Mouse (Mus musculus) activated CD4-positive, CD25-positive, alpha-beta regulatory T cell, adult 4 months (primary cell): Measurements from ENCODE around the gene Crb2. TPM values are rescaled to one million over a fixed set of nuclear protein-coding genes. Genes with fewer than 3 reads are reported as not detected.
A peak's percentile ranks its signal among the peaks of the same experiment; 100 is the strongest.

Experiments
- ATAC-seq: one replicate; pipeline ENCODE4 v1.8.0; 2017
- polyA plus RNA-seq, 2 experiments: library from polyadenylated mRNA; unstranded; fragments of 100-300 nt; shearing (Covaris generic); gene quantifications; one replicate each; pipeline ENCODE4 v1.2.1; 2017

The Crb2 gene
- polyA plus RNA-seq, 2 experiments from 2014 or later, result 0.07 TPM; not detected in 1

DNA sequence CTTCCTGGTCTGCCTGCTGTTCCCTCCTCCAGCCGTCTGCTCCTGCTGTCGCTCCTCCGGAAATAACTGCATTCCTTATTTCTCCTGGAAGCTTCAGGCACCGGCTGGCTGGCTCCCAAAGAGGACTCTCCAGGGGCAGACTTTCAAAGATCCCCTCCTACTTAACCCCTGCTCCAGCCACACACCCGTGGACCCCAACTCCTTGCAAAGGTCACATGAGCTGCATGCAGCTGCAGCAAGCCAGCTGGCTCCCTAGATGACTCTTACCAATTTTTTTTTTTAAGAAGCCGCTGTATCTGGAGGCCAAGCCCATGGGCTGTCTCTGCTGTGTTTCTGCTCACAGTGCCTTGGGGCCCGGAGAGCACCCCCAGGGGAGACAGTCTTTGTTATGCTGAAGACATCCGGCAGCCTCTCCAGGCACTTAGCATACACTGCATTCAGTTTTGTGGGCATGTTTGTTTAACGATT, 8.9 kb upstream of the Crb2 start:
- ATAC-seq, result no peak

DNA sequence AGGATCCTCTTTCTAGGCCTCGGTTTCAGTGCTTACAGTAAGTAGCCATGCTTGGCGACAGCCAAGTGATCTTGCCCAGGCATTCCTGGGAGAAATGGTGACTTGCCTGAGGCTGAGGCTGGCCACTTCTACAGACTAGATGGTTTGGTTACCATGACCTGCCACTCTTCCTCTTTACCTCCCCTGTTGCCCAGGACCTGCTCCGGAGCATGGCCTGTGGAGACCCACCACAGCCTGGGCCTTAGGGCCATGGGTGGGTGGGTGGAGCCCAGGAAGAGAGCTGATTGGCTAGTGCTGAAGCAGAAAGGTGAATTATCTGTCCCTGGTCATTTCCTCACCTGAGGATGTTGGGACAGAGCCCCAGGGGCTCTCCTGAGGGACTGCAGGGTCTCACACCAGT, 8.3 kb upstream of the Crb2 start:
- no peak for ATAC-seq

DNA sequence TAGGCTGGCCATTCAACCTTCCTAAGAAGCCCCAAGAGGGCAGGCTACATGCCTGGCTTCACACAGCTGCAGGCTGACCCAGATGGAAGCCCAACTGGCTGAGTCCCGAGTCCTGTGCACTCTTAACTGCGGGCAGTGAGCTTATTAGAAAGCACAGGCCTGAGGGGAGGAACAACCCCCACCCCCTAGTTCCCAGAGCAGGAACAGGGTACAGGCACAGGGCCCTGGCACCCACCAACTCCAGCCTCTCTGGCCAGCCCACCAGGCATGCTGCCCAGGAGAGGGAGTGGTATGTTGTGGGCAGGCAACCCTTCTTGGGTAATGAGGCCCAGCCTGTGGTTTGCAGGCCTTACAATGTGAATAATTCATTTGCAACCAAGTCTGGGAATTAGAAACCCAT, 7.1 kb upstream of the Crb2 start:
- ATAC-seq, result no peak

DNA sequence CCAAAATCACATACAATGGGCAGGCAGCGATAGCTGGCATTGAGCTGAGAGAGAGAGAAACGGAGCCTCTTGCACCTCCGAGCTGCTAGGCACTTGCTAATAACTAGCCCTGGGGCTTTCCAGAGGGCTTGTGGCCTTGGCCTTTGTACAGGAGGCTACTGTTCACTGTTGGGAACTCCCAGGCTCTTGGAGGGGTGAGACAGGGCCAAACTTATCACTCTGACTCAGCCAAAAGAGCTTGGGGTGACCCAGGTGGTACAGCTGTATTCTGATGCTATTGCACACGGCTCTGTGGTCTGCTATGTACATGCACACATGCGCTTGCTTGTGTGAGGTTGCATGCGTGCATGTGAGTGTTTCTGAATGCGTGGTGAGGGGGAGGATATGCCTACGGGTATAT, 6.3 kb upstream of the Crb2 start:
- no peak for ATAC-seq

DNA sequence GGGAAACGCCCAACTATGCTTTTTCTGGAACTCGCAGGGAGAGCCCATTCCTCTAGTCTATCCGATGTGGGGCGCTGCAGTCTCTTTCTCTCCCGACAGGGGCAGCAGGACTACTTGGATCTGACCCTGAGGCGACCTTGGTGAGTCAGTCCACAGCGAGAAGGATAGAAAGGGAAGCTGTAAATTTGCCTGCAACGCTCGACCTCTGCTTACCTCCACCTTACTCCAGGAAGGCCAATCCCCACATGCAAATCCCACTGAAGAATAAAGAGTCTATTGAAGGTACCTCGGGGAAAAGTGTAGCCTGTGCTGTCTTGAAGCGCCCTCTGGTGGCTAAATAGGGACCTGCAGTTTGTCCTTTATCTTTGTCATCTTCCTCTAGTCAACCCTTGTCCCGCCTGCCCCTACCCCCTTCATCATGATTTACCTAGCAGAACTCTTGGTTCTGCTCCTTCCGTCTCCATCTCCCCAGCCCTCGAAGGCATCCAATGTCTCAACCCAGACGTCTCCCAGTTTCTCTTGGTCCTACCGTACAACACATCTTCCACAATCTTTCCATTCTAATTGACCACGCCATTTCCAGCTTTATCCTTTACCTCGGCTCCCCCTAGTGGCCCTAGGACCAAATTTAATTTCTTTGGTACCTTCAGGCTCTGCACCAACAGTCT, 4.3 kb upstream of the Crb2 start:
- ATAC-seq, result peak; percentile 83

DNA sequence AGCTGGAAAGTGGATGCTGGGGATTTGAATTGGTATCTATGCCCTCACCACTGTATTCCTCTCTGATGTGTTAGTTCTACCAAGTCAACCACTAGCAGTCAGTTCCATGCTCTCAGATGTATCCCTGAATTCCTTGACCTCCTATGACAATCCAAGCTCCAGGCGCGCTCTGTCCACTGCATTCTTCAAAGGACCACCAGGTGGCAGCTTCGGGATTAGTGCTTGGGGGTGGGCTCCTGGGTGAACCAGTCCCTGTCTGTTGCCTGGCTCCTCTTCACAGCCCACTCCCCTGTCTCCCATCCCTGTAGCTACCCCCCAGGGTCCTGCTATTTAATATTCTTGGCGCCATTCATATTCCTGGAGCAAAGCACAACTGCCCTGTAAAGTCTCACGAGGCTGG, 1.5 kb upstream of the Crb2 start:
- no peak for ATAC-seq

DNA sequence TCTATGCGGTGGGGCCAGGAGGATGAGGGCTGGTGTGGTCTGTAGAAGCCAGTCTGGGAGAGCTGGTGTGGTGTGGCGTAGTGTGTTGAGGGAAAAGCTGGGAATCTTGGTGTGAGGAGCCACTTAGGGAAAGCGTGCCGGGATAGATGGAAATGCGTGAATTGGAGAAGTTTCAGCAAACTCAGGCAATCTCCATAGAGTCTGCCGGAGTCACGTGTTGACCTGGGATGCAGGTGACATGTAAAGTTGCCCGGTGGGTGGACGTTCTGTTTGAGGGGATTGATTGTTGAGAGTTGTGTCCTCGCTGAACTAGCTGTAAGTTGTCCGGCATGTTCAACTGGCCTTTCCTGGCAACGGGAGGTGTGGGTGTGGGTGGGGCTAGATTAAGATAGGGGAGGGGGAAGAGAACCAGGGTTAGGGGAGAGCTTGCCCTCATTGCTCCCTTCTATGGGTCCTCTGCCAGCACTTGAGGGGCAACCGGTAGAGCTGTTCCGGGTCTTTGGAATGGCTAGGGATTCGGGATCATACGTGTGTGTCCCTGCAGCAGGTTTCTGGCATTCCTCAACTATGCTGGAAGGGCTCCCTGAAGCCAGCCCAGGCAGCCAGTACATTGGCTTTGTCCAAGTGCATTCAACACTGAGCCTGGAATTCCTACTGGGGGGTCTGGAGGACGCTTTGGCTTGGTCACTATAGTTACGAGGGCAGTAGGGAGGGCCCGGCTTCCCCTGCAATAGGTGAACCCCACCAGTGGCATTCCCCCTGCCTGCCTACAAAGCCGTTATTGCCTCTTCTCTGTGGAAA, 762 bp downstream of the Crb2 start:
- ATAC-seq, result no peak

DNA sequence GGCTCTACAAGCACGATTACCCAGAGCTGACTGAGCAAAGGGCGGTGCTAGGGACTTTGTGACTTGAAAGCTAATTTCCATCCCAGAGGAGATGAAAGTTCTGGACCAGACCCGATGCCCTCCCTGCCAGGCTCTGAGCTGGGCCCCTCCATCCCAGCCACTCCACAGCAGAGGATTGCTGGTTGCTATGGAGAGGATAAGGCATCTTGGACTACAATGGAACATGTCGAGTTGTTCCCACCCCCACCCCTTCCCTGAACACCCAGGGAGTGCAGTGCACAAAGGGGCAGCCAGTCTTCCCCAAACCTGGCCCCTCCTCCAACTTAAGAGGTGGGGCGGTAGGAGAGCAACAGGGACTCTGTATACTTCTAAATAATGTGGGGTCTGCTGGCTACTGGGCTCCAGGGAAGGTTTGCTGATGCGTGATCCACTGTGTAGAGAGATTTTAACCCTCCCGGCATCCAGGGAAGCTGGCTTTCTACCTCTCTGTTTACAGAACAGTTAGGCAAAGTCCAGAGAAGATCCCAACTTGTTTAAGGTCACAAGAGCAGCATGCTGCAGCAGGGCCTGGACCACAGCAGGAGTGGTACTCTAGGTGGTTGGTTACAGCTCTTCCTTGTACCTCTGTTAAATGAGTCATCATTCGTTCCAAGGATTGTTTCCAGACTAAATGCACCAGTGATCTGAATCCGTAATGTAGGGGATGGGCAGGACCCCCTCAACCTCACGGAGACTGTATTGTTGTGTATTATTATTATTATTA, 2.1 kb downstream of the Crb2 start:
- no peak for ATAC-seq

DNA sequence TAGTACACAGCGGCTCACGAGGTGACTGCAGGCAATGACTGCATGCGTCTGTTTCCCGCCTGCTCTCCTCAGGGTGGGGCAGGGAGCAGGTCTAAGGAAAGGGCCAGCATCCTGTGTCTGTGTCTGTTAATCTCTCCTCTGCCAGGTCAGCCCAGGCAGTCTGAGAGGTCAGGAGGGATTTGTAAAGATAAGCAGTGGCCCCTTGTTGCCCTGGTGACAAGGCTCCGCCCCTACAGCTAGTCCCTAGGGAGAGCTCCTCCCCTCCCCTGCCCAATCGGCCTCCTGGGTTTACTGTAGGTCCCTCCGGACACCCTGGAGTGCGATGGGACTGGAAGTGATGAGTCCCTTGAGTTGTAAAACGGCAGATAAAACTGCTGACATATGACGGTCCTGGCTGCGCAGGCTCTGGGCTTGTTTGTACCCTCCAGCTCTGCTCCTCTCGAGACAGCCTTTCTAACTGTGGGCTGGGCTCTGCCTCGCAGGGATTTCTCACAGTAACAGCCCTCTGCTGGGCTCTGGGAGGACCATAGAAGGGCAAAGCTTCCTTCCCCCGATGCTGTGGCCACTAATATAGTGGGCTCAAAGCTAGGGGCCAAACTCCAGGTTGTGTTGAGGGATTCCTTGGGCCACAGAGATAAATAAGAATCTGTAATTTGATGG, 4.4 kb downstream of the Crb2 start:
- no peak for ATAC-seq

DNA sequence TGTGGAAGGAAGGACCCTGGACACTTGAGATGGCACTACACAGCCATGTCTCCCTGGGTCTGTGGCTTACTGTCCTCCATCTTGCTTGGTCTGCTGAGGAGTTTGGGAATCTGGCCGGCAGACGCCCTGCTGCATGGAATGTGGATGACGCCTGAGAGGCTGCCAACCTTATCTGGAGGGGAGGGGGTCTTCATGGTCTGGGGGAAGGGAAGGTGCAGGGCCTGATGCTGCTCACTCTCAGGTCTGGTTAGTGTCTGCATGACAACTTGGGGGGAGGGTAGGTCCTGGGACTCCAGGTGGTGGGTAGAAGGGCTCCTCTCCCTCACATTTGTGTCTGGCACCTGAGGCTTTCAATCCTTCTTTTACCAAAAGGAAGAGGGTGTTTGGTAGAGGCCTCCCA, 5.4 kb downstream of the Crb2 start:
- no peak for ATAC-seq

DNA sequence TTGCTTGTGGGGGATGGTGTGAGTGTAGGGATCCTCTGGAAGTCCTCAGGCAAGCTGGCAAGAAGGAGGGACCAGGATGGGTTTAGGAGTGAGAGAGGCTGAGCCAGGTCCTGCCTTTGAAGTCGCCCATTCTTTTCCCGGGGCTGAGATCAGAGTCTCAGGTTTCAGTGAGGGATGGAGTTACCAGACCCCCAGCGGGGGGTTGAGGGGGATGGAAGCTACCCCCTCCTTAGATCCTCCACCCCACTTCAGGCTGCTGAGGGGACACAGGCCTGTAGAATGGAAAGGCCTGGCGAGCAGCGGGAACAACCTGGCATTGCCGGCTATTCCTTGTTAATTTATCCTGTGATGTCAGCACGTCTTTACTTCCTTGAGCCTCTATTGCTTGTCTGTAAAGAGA, 6.0 kb downstream of the Crb2 start:
- no peak for ATAC-seq

DNA sequence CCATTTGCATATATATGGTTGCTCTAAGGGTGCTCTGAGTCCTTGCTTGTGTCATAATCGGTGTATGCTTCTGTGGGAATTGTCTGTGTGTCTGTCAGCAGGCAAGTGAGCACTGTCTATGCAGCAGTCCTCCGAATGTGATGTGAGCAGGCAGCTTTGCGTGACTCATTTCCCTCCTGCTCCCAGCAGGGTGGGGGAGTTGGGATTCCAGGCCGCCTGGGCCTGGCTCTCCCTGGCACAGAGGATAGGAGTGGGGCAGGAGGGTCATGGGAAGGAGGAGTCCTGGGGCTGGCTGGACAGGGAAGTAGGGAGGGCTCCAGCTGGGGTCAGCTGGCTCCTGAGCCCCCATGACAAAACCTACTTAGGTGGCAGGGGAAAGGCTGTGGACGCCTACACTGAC, 8.4 kb downstream of the Crb2 start:
- no peak for ATAC-seq

DNA sequence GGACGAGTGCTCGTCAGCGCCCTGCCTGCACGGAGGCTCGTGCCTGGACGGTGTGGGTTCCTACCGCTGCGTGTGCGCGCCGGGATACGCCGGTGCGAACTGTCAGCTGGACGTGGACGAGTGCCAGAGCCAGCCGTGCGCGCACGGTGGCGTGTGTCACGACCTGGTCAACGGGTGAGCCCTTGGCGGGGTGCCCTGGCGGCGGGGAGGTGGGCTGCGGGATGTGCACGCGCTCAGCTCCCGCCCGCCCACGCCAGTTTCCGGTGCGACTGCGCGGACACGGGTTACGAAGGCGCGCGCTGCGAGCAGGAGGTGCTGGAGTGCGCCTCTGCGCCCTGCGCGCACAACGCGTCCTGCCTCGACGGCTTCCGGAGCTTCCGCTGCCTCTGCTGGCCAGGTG, 10.4 kb downstream of the Crb2 start:
- no peak for ATAC-seq

DNA sequence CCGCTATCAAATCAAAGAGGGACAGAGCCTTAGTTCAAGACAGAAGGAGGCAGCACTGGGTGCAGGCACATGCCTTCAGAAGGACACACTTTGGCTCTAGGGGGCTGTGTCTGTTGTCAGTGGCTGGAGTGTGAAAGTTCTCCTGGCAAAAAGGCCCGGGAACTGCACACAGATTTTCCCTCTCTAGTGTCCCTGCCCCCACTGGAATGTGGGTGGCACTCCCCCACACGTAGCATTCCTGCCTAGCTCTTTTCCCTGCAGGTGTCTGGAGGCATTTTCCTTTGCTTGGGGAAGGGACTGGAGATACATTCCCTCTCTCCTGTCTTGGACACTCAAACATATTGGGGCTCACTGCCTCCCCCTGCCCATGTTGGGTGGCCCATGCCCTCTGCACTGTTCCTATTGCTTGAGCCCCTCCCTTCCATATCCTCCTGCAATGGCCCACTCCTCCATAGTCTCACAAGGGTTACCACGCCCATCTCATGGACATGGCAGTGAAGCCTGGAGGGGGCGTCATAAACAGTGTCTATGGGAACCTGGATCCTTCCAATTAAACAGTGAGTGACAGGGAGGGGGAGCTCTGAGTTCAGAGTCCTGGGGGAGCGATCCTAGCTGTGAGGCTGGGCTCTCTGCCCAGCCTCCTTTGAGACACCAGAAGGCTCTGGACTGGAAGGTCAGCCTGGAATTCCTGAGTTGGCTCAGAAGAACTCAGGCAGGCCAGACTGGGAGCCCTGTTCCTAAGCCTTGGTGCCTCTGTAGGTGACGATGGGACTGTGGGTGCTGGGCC, 12.3 kb downstream of the Crb2 start:
- ATAC-seq, result no peak

DNA sequence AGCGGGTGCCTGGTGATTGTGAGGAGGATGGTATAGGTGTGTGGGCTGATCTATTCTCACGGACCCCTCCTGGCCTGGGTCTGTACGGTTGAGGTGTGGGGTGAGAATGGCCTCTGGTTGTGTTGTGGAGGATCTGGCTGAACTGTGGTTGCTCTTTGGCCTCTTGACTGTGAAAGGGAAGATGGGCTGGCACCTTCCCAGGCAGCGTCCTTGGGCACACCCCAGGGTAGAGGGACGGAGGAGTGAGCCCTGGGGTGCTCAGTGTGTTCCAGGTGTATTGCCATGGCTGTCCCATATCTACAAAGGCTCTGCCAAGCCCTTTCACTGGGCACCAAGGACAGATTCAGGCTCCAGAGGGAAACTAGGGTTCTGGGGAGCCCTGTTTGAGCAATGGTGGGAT, 13.0 kb downstream of the Crb2 start:
- ATAC-seq, result no peak

DNA sequence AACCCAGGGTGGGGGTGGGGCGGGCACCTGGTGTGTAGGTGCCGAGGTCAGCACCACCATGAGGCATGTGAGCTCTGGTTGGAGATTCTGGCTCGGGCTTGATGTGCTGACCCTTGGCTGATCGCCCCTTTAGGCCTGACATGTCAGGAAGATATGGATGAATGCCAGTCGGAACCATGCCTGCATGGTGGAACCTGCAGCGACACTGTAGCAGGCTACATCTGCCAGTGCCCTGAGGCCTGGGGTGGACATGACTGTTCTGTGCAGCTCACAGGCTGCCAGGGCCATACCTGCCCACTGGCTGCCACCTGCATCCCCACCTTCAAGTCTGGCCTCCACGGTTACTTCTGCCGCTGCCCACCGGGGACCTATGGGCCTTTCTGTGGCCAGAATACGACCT, 13.9 kb downstream of the Crb2 start:
- ATAC-seq, result no peak

DNA sequence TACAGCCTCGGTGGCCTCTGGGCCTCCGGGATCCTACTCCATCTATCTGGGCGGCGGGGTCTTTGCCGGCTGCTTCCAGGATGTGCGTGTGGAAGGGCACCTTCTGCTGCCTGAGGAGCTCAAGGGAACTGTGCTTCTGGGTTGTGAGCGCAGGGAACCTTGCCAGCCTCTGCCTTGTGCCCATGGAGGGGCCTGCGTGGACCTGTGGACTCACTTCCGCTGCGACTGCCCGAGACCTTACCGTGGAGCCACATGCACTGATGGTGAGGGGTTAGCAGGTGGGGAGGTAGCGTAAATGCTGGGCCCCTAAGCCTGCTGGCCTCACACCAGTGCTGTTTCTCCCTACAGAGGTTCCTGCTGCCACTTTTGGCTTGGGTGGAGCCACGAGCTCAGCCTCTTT, 14.7 kb downstream of the Crb2 start:
- no peak for ATAC-seq

DNA sequence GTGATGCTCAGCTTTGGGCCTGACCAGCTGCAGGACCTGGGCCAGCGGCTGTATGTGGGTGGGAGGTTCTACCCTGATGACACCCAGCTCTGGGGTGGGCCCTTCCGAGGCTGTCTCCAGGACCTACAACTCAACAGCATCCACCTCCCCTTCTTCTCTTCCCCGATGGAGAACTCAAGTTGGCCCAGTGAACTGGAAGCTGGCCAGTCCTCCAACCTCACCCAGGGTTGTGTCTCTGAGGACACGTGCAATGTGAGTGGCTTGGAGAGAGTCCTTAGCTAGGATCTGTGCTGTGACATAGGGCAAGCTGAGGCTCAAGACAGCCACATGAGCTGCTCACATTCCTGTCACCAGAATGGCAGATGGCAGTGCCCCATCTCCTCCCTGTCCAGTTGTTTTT, 15.3 kb downstream of the Crb2 start:
- no peak for ATAC-seq

DNA sequence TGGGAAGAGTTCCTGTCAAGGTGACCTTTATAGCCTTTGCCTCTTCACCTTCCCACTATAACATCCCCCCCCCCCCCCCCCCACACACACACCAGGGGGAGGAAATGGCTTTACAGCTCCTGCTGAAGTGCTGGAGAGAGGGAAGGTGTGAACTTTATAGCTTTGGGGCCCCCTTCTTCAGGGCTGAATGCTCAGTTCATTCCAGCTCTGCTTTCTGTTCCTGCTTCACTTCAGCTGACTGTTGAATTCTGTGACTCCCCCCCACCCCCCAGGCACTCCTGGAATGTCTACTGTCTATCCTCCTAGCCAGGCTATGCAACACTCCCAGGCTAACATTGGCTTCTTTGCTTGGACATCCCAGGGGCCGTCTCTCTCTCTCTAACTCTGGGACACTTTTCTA, 20.0 kb downstream of the Crb2 start:
- no peak for ATAC-seq

DNA sequence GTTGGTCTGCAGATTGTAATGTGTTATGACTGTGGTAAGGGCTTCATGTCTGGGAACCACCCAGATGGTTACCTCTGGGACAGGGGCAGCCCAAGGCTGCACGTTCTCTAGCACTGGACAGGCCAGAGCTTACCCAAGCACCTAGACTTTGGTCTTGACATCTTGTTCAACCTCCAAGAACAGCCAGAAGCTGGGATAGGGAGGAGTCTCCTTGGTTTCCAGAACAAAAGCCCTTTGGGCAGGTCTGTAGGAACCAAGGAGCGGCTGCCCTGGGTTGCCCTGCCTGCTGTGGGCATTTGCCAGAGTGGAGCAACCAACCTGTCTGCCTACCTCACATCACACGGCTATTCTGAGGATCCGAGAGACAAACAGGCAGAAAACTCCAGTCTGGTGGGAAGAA, 21.0 kb downstream of the Crb2 start:
- no peak for ATAC-seq

DNA sequence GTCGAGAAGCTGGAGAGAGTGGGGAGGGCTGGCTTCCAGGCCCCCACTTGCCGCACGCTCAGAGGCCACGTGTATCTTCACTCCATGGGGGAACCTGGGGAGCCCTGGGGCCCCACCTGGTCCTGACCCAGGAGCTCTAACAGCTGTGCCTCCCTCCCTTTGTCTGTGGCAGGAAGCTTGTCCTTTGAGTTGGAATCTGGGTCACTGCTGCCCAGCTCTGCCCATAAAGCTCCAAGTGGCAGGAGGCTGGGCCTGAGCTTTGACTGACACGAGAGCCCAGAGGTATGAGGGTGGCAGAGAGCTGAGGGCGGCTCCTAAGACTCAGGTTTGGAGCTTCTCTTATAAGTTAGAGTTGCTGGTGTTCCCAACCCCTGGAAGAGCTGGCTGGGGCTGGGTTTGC, 23.1 kb downstream of the Crb2 start:
- no peak for ATAC-seq

DNA sequence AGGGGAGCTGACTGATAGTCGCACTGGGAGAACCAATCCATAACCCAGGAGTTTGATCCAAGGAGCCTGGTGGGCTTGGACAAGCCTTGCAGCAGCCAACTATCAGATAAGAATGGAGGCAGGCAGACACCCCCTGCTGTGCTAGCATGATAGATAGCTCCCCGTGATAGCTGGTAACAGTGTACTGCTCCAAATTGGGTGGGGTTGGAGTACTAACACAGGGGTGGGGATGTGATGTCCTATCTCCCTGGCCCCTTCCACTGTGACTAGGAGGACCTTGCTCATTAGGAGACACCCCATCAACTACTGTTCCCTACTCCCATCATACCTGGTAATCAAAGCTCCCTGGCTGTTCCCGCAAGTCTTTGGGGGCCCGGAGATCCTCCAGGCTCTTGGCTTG, 25.6 kb downstream of the Crb2 start:
- ATAC-seq, result no peak
